Mouse (Mus musculus) testis, postnatal 10 days (tissue): ENCODE results near the gene Aqp3.

ENCODE experiments used
- DNase-seq: peaks from one replicate; pipeline ENCODE4 v3.0.0; 2021; ENCODE audit warnings: low spot score

The Aqp3 gene

GRCm38 (mm10) chr4:41063894-41064673 is 33.9 kb downstream of the Aqp3 start:
- peak; percentile 67 for DNase-seq

- DNase-seq, result no peak
These were observed 34.6 kb downstream of the Aqp3 start for GRCm38 (mm10) chr4:41063351-41063750.

- no peak for DNase-seq
These were observed 40.6 kb downstream of the Aqp3 start for GRCm38 (mm10) chr4:41057361-41057760.

GRCm38 (mm10) chr4:41056742-41057332 is 41.1 kb downstream of the Aqp3 start:
- no peak for DNase-seq

GRCm38 (mm10) chr4:41056253-41056652 is 41.7 kb downstream of the Aqp3 start:
- DNase-seq, result no peak

GRCm38 (mm10) chr4:41055111-41055510 is 42.9 kb downstream of the Aqp3 start:
- DNase-seq, result no peak

- DNase-seq, result no peak
These were observed 46.2 kb downstream of the Aqp3 start for GRCm38 (mm10) chr4:41051781-41052180.

- DNase-seq, result peak; percentile 92
These were observed 47.0 kb downstream of the Aqp3 start for GRCm38 (mm10) chr4:41050726-41051675.

GRCm38 (mm10) chr4:41048926-41049325 is 49.1 kb downstream of the Aqp3 start:
- no peak for DNase-seq

- DNase-seq, result no peak
These were observed 50.3 kb downstream of the Aqp3 start, which contains the start of gene Aqp7 for GRCm38 (mm10) chr4:41047524-41048271. TSS of gene Aqp7 (minus strand) at chr4:41048139.

- no peak for DNase-seq
These were observed 51.7 kb downstream of the Aqp3 start for GRCm38 (mm10) chr4:41046254-41046795.

- no peak for DNase-seq
These were observed 52.7 kb downstream of the Aqp3 start for GRCm38 (mm10) chr4:41045288-41045687.

GRCm38 (mm10) chr4:41043961-41044360 is 54.0 kb downstream of the Aqp3 start:
- no peak for DNase-seq

GRCm38 (mm10) chr4:41042880-41043279 is 55.1 kb downstream of the Aqp3 start:
- no peak for DNase-seq
